Mouse (Mus musculus) c-Kit-positive CD71-positive TER-119-positive erythroid progenitor cells, embryonic 14.5 days (primary cell): Measurements from ENCODE around the gene Riox2.
"Not testable (repeated sequence)": the region's sequence is repeated elsewhere in the genome, so short reads cannot be mapped to it uniquely, and the experiment has no call there.

Experiments used
- DNase-seq: peaks from one replicate; pipeline ENCODE4 v3.0.0-alpha.2; 2013; ENCODE audit warnings: low spot score

Gene Riox2

DNA sequence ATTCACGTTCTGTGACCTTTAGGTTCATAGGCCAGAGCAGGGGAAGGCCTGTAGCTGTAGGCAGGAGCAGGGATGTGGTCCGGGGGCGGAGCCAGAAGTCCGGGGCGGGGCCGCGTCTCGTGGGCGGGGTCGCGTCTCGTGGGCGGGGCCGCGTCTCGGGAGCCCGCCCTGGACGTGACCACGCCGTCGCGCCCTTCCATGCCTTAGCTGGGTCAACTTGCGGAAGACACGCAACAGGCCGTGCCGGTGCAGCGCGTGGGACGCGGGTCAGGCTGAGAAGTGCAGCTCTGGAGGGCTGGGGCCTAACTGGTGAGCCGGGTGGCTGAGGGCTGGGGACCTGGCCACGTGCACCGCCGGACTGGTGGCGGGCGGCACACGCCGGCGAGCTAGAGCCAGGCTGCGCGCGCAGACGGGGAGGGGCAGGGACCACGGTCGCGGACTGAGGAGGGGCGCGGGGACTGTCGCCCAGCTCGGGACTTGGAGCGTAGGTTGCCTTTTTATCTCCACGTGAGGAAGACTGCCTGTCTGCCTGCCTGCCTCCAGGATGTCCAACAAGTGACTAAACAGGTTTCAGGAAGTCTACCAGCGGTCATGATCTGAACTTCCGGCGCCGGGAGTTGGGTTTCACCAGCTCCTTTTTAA, at the start of gene Riox2:
TSS of gene Riox2 (plus strand) at position 139 of the 642 bp plus-strand sequence.
- DNase-seq, result peak; percentile 75

DNA sequence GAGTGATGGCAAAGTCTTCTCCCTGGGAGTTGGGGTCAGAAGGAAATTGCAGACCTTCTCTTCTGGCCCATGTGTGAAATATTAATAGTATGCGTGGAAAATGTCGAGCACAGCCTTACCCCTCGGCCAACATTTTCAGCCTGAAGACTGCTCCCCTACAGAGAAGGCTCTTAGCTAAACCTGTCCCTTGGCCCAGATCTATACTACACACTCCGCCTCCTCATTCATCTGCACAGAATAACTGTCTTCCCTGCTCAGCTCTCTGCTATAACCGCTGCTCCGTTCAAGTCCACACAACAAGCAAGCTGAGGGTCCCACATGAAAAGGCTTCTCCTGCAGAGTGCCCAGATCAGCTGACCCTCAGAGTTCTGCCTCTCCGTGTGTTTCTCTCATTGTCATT, 43.6 kb upstream of the Riox2 start:
- DNase-seq, result no peak

DNA sequence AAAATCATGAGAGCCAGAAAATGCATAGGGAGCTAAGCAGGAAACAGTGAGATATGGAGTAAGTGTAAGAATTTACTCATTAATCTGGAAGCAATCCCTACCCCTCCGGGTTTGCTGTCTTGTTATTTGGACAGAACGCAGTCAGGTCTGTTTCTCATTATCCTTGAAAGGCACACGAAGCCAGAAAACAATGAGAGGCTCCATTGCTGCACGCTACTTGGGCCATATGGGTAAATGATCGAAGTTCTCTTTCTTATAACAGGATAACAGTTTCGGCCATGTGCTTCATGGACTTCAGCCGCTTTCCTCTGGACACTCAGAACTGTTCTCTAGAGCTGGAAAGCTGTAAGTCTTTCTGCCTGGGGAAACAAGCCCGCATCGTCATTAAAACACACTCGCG, 38.4 kb upstream of the Riox2 start:
- DNase-seq, result no peak

DNA sequence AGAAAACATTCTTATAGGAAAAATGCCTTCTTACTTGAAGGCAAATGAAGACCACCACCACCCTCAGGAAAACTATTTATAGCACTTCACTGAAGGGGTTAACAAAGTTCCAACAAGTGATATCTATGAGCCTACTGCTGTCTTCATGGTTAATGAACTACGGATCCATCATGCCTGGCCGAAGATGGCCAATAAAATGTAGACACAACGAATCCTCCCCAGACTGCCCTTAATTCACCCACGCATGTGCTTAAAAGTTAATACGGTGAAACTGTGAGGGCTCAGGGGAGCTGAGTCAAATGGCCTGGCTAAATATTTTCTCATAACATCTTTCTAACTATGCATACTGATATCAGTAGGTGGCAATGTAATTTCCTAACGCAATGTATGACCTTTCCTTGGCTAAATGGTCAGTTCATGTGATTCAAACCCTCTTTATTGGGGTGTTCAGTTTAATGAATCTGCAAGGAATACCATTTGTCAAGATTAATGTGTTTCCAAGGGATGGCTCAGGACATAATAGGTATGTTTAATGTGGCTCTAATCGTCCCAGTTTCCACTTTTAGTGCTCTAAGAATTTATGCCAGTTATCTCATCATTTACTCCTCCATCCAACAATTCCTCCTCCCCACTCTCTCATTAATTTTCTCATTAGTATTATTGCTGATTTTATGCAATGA, 26.6 kb upstream of the Riox2 start:
- DNase-seq, result no peak

DNA sequence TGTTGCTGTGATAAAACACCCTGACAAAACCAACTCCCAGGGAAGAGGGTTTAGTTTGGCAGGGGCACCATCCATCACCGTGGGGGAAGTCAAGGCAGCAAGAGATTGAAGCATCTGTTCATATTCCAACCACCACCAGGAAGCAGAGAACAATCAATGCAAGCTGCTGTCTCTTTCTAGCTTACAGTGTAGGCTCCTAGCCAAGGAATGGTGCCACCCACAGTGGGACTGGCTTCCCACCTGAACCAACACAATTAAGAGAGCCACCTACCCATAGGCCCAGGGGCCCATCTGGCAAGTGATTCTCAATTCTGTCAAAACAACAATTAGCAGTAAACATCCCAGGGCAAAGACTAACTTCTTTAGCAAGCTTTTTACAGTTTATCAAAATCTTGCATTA, 23.4 kb upstream of the Riox2 start:
- DNase-seq, result no peak

DNA sequence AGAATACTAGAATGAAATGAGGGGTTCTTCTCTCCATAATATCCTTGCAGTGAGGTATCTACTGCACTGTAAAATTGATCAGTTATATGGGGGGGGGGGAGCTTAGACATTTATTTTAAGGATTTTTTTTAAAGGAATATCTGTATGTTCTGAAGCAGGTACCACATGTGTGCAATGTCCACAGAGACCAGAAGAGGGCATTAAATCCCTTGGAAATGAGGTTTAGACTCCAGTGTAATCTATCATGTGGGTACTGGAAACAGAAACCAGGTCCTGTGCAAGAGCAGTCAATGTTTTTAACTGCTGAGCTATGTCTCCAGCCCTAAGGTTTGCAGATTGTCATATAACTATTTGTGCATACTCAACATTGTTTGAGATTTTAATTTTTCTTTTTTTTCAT, 22.5 kb upstream of the Riox2 start:
- no peak for DNase-seq

DNA sequence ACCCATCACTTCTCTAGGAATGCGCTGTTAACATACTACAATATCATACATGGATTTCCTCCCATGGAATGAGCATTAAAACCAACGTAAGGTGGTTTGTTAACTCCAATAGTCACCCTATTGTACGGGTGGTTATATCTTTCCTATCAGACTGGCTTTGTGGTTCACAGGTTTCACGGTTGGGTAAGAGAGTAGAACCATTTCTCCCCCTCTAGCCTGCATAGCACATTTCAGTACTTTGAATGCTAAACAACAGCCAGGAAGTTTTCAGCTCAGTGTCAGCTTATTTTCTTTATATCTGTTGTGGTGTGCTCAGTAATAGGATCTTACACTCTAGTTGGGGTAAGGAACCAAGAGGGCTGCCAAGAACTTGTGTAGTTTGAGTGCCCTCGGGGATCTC, 19.8 kb upstream of the Riox2 start:
- DNase-seq, result no peak

DNA sequence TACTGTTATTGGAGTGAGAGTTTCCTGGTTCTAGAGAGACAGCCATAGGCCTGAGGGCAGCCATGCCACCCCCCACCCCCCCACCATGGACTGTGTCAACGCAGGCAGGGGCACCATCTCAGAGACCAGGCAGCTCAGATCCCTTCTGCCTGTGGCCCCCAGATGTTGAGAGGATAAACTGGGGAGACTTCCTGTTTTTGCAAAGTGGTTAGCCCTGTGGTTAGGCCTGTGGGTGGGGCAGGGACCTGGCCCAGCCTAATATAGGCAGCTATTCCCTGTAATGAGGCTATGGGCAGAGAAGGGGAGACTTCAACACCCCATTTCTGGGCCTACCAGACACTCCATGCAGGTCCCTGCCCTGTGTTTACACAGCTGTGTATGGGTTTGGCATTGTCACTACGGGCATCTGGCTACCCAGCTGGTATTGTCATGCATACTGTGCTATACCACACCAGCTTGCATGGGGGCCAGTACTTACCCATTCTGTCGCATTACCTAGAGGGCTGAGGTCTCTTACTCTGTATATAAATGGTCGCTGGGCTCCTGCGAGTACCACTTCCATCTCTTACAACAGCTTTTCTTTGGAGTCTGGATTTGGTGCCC, 12.2 kb upstream of the Riox2 start:
- DNase-seq, result not testable (repeated sequence)

DNA sequence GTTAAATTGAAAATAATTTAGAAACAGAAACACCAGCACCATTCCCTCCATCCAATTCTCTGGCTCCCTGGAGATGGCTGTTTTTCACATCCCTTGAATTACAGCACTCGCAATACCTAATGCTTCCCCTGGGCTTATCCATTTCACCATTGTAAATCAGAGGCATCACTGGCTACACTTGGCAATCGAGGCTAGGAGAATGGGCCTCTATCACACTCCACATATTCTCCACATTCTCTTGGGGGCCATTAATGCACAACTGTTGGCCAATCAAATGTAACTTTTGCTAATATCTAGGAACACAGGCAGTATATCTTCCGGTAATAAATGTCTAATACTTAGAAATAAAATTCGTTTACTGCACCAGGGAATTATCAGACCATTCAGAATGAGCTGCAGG, 8.0 kb upstream of the Riox2 start:
- DNase-seq, result no peak

DNA sequence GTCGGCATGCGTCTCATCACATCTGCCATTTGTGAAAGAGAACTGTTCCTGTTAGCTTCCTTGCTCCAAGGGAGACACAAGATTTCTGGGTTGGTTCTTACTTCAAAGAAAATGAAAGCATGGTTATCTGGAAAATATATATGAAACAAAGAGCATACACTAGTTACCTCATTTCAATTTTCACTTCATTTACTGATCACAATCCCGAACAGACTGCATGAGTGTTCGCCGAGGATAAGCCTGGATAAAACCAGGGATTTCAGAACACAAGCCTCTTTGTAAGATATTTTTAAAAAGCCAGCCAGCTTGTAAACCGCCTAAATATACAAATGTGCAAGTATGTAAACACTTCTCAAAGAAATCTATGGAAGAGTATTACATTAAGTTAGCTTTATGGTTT, 7.6 kb upstream of the Riox2 start:
- no peak for DNase-seq

DNA sequence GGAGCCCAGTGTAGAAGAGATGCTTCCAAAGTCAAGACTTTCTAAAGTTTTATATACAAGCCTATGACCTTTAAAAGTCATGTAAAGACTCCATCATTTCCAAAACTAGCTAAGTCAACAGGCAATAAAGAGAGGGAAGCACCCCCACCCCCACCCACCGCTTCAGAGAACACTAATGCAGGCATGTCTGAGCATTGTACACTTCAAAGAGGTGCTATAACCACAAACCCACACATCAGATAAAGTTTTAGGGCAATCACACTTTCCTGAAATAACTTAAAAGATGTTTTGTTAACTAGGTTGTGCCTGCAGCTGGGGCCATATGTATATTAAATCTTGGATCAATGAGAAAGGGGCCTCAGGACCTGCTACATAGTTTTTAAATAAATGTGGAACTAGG, 1.7 kb upstream of the Riox2 start:
- no peak for DNase-seq

DNA sequence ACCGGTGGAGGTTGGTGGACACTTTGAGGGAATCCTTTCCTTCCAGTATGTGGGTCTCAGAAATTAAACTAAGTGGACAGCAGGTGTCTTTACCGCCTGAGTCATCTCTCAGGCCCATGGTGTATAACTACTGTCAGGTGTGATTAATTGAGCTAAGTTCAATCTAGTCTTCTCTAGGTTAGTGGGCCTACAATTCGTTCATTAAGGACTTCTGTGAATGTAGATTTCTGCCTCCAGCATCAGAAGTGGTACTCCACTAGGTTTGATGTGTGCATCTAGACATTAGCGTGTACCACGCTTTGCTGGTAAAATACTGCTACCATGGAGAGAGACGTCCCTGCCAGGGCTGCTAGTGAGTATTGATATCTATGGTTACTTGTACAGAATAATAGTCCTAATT, 971 bp downstream of the Riox2 start:
- peak; percentile 17 for DNase-seq

DNA sequence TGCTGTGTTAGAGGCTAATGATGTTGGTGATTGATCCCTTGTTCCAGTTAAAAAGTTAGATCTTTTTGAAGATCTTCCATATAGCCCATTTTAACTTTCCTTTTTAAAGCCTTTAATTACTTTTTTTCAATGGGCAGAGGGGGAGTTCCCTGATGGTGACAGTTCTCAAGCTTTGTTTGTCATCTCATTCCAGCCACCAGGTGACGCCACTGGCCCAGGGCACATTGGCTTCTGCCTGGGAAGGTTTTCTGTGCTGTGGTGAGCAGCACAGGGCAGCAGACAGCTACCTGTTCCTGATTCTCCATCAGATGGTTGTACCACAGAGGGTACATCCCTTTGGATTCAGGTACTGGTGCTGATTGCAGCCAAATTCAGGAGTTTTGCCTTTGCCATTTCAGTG, 3.2 kb downstream of the Riox2 start:
- DNase-seq, result peak; percentile 20

DNA sequence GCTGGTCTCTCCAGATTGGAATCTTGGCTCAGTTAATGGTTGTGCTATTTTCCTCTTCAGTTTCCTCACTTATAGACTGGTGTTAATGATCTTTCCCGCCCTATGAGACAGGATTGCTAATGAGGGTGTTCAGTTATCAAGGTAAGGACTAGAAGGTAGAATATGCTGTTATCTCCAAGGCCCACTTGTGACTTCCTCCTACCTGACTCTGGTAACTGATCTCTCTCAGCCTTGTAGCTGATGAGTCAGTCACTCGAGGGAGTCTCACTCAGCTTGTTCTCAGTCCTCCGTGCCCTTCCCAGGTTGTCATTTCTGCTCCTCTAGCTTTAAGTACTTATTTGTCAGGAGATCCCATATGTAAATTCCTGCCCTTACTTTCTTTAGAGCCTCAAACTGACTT, 6.4 kb downstream of the Riox2 start:
- DNase-seq, result no peak

DNA sequence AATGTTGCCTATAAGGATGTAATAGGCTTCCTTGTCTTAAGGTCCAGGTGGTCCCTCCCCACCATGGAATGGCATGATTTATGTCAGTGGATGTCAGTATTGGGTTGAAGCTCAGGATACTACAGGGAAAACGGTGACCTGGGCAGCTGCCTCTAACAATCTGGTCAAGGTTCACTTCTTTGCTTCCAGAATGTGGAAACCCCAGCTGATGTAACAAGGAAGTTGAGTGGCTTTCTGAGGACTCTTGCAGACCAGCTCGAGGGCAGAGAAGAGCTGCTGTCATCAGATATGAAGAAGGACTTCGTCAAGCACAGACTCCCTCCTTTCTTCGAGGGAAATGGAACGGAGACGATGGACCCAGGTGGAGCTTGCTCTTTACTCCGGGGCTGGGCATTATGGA, 15.7 kb downstream of the Riox2 start:
- no peak for DNase-seq

DNA sequence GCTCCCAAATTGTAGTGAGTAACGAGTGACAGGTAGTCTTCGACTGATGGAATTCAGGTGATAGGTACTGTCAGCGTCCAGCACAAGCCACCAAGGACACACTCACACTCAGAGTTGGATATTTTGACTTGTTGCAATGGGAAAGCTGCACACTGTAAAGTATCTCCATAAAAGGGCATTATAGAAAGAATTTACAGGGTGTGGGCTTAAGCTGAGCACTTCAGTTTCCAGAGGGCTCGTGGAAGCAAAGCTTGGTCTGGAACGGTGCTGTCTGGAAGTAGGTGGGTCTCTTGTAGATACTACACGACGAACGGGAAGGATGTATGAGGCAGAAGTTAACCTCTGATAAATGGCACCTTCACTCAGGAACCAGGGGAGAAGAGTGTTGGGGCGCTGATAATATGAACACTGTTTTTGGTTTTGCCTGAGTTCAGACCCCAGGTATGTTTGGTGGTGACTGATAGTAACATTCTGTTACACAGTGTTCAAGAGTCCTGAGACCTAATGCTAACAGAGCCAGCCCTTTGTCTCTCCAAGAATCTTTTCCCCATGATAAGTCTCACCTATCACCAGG, 16.5 kb downstream of the Riox2 start:
- DNase-seq, result no peak

DNA sequence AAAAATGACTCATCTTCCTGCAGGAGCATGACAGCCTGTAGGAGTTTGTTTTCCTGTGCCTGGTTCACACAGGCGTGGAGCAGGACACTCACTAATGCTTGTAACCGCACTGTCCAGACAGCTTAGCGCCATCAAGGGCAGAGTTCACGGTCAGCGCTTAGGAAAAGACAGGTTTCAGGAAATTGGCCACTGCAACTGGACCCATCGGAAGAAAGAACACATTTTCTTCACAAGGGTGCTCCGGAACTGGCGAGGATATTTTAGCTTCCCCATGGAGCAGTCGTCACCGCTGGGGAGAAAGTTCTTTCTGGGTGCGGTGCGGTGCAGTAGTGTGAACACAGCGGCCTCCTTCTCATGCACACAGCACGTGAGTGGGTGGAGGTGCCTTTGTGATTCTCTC, 21.6 kb downstream of the Riox2 start:
- no peak for DNase-seq

DNA sequence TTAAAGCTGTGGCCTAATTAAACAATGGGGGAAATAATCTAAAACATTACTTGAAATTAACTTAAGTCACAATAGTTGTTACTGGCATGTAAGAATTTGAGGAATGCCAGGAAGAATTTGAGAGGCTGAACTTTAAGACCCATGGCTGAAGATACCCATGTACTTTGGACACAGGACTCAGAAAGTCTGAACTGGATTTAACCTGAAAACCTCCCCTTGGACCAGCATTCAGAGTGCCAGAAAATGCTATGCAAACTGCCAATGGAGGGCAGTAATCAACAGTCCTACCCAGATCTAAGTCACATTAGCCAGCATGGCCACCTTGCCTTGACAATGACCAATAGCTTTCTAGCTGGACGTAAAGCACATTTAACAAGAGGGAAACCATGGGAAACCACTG, 26.4 kb downstream of the Riox2 start:
- DNase-seq, result no peak

DNA sequence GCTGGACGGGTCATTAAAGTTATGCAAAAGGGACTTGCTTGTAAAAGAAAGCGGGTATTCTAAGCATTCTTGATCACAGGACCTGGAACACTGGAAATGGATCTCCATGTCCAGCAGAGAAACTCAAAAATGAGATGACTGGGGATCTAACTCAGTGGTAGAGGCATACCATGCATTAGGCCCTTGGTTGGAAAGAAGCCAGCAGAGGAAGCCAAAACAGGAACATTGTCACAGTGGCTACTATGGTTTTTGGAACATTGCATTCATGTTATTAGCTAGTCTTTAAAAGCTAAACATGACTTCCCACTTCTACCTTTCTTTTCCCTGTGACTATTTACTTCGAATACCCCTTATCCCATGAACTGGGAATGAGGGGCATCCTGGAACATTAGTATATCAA, 27.6 kb downstream of the Riox2 start:
- no peak for DNase-seq

DNA sequence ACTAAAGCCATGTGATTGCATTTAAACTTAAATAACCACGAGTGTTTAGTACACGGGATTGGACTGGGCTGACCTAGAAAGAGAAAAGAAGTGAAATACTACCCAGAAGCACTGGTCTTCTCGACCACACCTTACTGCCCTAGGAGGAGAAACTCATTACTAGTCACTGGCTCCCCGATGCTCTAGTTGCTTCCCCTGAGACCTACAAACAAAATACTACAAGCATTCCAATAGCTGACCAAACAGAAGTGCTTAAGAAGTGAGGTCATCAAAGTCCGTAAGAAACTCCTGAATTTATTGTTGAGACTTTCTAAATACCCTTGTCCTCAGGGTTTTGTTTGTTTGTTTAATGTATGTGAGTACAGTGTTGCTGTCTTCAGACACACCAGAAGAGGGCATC, 38.3 kb downstream of the Riox2 start:
- no peak for DNase-seq

DNA sequence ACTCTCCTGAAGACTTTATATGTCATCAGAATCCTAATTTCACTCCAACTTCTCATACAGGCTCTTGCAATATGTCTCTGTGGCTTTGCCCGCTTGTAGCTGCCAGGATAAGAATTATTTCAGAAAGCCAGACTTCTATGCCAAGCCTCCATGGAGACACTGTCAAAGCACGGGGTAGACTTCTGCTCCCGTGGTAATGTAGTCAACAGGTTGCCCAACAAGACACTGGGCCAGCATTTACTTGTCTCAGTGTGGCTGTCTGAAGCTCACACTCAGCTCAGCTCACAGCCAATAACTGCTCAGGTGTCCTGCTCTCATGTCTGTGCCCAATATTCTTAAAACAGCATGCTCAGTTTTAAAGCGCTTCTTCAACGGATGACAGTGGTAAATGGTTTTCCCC, 43.6 kb downstream of the Riox2 start:
- DNase-seq, result no peak

DNA sequence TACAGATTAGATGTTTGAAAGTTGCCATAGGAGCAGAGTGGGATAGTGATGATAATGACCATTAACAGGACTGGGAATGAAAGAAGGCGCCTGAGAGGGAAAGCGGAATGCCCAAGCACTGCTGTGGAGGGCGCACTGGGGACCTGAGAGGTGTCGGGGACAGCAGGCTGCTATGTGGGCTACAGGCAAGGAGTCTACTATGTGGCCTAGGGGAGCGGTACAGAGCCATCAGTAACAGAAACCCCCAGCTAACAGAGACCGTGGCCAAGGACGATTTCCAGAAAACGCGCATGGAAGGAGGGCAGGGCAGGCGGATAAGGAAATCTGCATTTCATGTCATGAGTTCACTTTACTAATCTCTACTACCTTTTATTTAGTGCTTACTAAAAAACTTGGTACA, 45.4 kb downstream of the Riox2 start:
- no peak for DNase-seq

DNA sequence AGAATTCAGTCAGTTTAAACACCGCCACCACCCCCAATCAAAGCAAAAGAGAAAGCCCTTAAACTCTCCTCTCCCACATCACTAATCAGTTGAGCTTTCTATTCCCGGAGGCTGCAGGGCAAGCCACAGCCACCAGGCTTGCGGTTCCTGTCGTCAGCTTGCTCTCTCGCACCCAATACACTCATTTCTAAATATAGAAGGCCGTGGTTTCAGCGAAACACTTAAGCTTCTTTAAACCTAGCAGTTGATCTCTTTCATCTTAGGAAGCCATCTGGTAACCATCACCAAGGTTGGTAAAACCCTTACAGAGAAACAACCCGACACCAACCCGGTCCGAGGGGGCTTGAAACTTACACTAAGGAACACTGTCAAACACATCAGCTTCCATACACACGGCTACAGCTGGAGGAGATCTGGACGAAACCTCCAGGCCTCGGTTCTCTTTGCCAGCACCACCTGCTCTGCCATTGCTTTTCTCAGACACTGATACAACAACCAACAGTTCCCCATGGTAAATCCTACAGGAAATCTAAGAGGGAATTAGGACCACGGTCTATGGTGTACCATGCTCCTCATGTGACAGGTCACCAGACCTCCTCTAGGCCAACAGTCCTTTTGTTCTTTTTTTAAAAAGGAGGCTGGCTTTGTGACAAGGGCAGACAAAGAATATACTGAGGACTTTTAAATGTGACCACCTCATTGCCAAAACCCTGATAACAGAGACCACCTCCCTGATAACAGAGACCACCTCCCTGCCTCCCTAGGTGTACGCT, 46.1 kb downstream of the Riox2 start:
- DNase-seq, result no peak
